Mouse (Mus musculus) heart, postnatal 10 days (tissue): Measurements from ENCODE around the gene Nosip. TPM values are rescaled to one million over a fixed set of nuclear protein-coding genes. Genes with fewer than 3 reads are reported as not detected.

ENCODE experiments used
- DNase-seq, 2 experiments: peaks; one replicate each; pipeline ENCODE4 v3.0.0; 2021
- intact Hi-C: fragments of 180-260 bp; cut with DNase I; formaldehyde crosslinking; loops from one replicate; pipeline ENCODE4 v1.15.1; 2025
- total RNA-seq, 2 experiments: library from RNA; stranded (reverse); gene quantifications; 2 replicates each; pipeline ENCODE4 v1.2.3; 2021

Gene Nosip
- total RNA-seq, 2 experiments from 2014 or later, result 33.9 to 35.9 TPM

GRCm38 (mm10) chr7:45033722-45034359, 28.4 kb upstream of the Nosip start:
- intact Hi-C loops, result no loop called here
- no peak for DNase-seq

- intact Hi-C loops, result no loop called here
- DNase-seq, result no peak
These were observed 26.6 kb upstream of the Nosip start for GRCm38 (mm10) chr7:45035631-45036030.

- intact Hi-C loops, result no loop called here
- no peak for DNase-seq
These were observed 25.5 kb upstream of the Nosip start for GRCm38 (mm10) chr7:45036702-45037101.

- intact Hi-C loops, result no loop called here
- peak; percentile 59 to 76 for DNase-seq
These were observed 24.4 kb upstream of the Nosip start for GRCm38 (mm10) chr7:45037720-45038361.

- intact Hi-C loops, result no loop called here
- DNase-seq, result no peak
These were observed 23.8 kb upstream of the Nosip start for GRCm38 (mm10) chr7:45038411-45038810.

GRCm38 (mm10) chr7:45040851-45041250, 21.4 kb upstream of the Nosip start:
- DNase-seq, result no peak

GRCm38 (mm10) chr7:45043307-45043706, 18.9 kb upstream of the Nosip start:
- no peak for DNase-seq
- intact Hi-C loops, result no loop called here

More at GRCm38 (mm10) chr7:45040851-45041250, 21.4 kb upstream of the Nosip start:
- intact Hi-C loops, result no loop called here

GRCm38 (mm10) chr7:45045741-45046140, 16.5 kb upstream of the Nosip start:
- no peak for DNase-seq
- intact Hi-C loops, result no loop called here

GRCm38 (mm10) chr7:45046853-45047350, 15.3 kb upstream of the Nosip start:
- intact Hi-C loops, result no loop called here
- DNase-seq, result no peak

- intact Hi-C loops, result no loop called here
- DNase-seq, result no peak
These were observed 14.7 kb upstream of the Nosip start for GRCm38 (mm10) chr7:45047491-45047890.

- intact Hi-C loops, result no loop called here
- DNase-seq, result peak in 1 of 2 experiments; percentile 27
These were observed 14.0 kb upstream of the Nosip start for GRCm38 (mm10) chr7:45048001-45048890.

- intact Hi-C loops, result no loop called here
- peak; percentile 58 to 62 for DNase-seq
These were observed 13.1 kb upstream of the Nosip start for GRCm38 (mm10) chr7:45048923-45049657.

- peak; percentile 79 to 86 for DNase-seq
- intact Hi-C loops, result no loop called here
These were observed 11.2 kb upstream of the Nosip start for GRCm38 (mm10) chr7:45050945-45051600.

GRCm38 (mm10) chr7:45051601-45051974, 10.6 kb upstream of the Nosip start:
- intact Hi-C loops, result no loop called here
- DNase-seq, result no peak

GRCm38 (mm10) chr7:45052181-45052861, 9.9 kb upstream of the Nosip start:
- intact Hi-C loops, result loop anchor here (2.0 kb wide), 1 partner anchor 32 kb away; no protein-coding TSS in a partner anchor
- peak; percentile 54 for DNase-seq

GRCm38 (mm10) chr7:45052862-45053116, 9.4 kb upstream of the Nosip start, which contains the start of gene Prr12:
Gene Prr12, minus strand, starts transcription at chr7:45052881.
- DNase-seq, result peak in 1 of 2 experiments; percentile 54
- intact Hi-C loops, result loop anchor here (2.0 kb wide), 1 partner anchor 32 kb away; no protein-coding TSS in a partner anchor

- DNase-seq, result peak; percentile 76 to 84
- intact Hi-C loops, result loop anchor here (2.0 kb wide), 1 partner anchor 33 kb away; no protein-coding TSS in a partner anchor
These were observed 8.9 kb upstream of the Nosip start for GRCm38 (mm10) chr7:45053117-45053930.

GRCm38 (mm10) chr7:45053931-45054510, 8.2 kb upstream of the Nosip start:
- peak; percentile 95 to 96 for DNase-seq
- intact Hi-C loops, result loop anchor here (2.0 kb wide), 1 partner anchor 33 kb away; no protein-coding TSS in a partner anchor
